Mouse (Mus musculus) hindbrain, postnatal 0 days (tissue): ENCODE results near the gene Shisal2a. TPM values are rescaled to one million over a fixed set of nuclear protein-coding genes. Genes with fewer than 3 reads are reported as not detected.

ENCODE experiments used
- ATAC-seq: fragments of 200-750 bp; cut with Nextera tagmentation; 2 replicates; pipeline ENCODE4 v1.8.0; 2017; ENCODE audit warnings: mild to moderate bottlenecking, moderate TSS enrichment, moderate library complexity
- DNase-seq: peaks from one replicate; pipeline ENCODE4 v3.0.0-alpha.2; 2015; ENCODE audit warnings: low spot score
- H3K27ac ChIP-seq: fragments of 300-500 bp; sonication (generic); 2 replicates; pipeline ENCODE4 v1.5.1; 2014; ENCODE audit warnings: mild to moderate bottlenecking
- H3K27me3 ChIP-seq: fragments of 300-500 bp; sonication (generic); 2 replicates; pipeline ENCODE4 v1.6.1; 2014; ENCODE audit warnings: low read length, mixed read lengths; ENCODE audit not compliant: insufficient read depth
- H3K36me3 ChIP-seq: fragments of 300-500 bp; sonication (generic); 2 replicates; pipeline ENCODE4 v1.6.1; 2014; ENCODE audit warnings: low read length, mixed read lengths; ENCODE audit not compliant: insufficient read depth
- H3K4me1 ChIP-seq: fragments of 300-500 bp; sonication (generic); 2 replicates; pipeline ENCODE4 v1.6.1; 2014; ENCODE audit warnings: antibody characterized with exemption, low read length, mixed read lengths; ENCODE audit not compliant: insufficient read depth
- H3K4me2 ChIP-seq: fragments of 300-500 bp; sonication (generic); 2 replicates; pipeline ENCODE4 v1.6.1; 2014; ENCODE audit warnings: low read depth, mild to moderate bottlenecking, low read length, moderate library complexity, mixed read lengths
- H3K4me3 ChIP-seq: fragments of 300-500 bp; sonication (generic); 2 replicates; pipeline ENCODE4 v1.5.1; 2014; ENCODE audit warnings: low read length
- H3K9ac ChIP-seq: fragments of 300-500 bp; sonication (generic); replicated peaks from 2 replicates; pipeline ENCODE4 v1.6.1; 2014; ENCODE audit warnings: mild to moderate bottlenecking, low read length, moderate library complexity, mixed read lengths
- H3K9me3 ChIP-seq: fragments of 300-500 bp; sonication (generic); 2 replicates; pipeline ENCODE4 v1.6.1; 2016; ENCODE audit warnings: low read length, mixed read lengths
- CTCF ChIP-seq: IDR thresholded peaks from 2 replicates; pipeline ENCODE4 v1.5.1; 2016; ENCODE audit warnings: antibody characterized with exemption, control low read depth, low read depth
- WGBS: fragments of 180-500 bp; shearing (Covaris S2); extraction: QIAGEN DNeasy Blood & Tissue Kit; methylation state at CpG from one replicate; pipeline ENCODE4 v1.1.7; 2014; 5-methylcytosine and 5-hydroxymethylcytosine counted together
- polyA plus RNA-seq: library from polyadenylated mRNA; unstranded; fragments of >200 nt; fragmentation: Nextera tagmentation; extraction: Ambion mirVana; gene quantifications from 2 replicates; pipeline ENCODE4 v1.2.1, GENCODE M21; 2015
- total RNA-seq: library from RNA; depleted of rRNA; stranded (reverse); fragments of >200 nt; gene quantifications from 2 replicates; pipeline ENCODE4 v1.2.3, GENCODE M21; 2014

Shisal2a gene
- total and polyA plus RNA-seq, 2 experiments from 2014 or later: 1.8 to 8.1 TPM

- DNase-seq (no peak), ATAC-seq (no peak)
- H3K9me3 ChIP-seq: no peaks in the 10 kb centered on the region
- no peak overlapping the region for H3K4me3 ChIP-seq
- no peak overlapping the region for H3K4me2 ChIP-seq
- no peaks in the 10 kb centered on the region for H3K4me1 ChIP-seq
- no peak for TF ChIP-seq CTCF
- no peak overlapping the region for H3K27ac ChIP-seq
- no peak overlapping the region for H3K9ac ChIP-seq
- H3K36me3 ChIP-seq: no peaks in the 10 kb centered on the region
- no peaks in the 10 kb centered on the region for H3K27me3 ChIP-seq
Observed at GRCm38 (mm10) chr4:108394236-108394635, 11.1 kb upstream of the Shisal2a start.

- no peaks in the 10 kb centered on the region for H3K36me3 ChIP-seq
- ATAC-seq (no peak), DNase-seq (no peak)
- no peak for TF ChIP-seq CTCF
- H3K9ac ChIP-seq: no peak overlapping the region
- no peaks in the 10 kb centered on the region for H3K4me1 ChIP-seq
- H3K27ac ChIP-seq: no peak overlapping the region
- no peaks in the 10 kb centered on the region for H3K27me3 ChIP-seq
- no peak overlapping the region for H3K4me2 ChIP-seq
- H3K9me3 ChIP-seq: no peaks in the 10 kb centered on the region
- WGBS: 85% methylated on average over 2 of the region's 2 CpGs
- H3K4me3 ChIP-seq: no peak overlapping the region
Observed at GRCm38 (mm10) chr4:108392558-108392957, 9.4 kb upstream of the Shisal2a start.

DNA sequence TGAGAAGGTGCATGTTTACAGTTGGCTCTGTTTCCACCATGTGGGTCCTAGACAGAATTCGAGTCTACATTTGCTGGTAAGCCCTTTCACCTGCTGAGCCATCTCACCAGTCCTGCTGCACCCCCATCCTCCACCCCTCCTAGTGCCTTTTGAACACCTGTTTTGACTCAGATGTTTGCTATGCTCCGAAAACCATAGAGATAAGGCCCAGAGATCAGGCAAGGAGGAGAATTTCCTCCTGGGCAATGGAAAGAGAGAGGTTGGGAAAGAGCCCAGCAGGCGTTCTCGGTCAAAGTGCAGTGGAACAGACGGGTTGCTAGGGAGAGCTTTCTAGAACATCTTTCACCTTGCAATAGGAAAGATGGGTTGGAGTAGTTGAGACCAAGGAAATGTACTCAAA, 8.0 kb upstream of the Shisal2a start:
- TF ChIP-seq CTCF: no peak
- H3K9me3 ChIP-seq: no peaks in the 10 kb centered on the region
- H3K4me3 ChIP-seq: no peak overlapping the region
- H3K36me3 ChIP-seq: no peaks in the 10 kb centered on the region
- H3K4me1 ChIP-seq: no peaks in the 10 kb centered on the region
- no peak overlapping the region for H3K4me2 ChIP-seq
- ATAC-seq (no peak), DNase-seq (no peak)
- WGBS: 75% methylated on average over 5 of the region's 5 CpGs
- H3K9ac ChIP-seq: no peak overlapping the region
- no peak overlapping the region for H3K27ac ChIP-seq
- no peaks in the 10 kb centered on the region for H3K27me3 ChIP-seq

DNA sequence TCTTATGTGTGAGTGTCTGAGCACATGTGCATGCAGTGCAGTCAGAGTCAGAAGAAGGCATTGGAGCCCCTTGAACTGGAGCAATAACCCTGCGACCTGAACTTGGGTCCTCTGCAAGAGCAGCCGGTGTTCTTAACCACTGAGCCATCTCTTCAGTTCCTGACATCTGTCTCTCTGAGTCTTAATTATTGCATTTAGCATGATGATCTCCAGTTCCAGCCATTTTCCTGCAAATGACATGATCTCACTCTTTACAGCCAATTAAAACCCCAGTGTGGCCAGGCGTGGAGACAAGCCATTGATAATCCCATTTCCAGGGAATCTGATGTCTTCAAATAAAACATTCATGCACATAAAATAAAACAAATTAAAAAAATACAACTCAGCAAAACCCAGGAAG, 5.6 kb upstream of the Shisal2a start:
- Histone ChIP-seq H3K4me3 (no peak overlapping the region), H3K36me3 (no peaks in the 10 kb centered on the region), H3K9me3 (no peaks in the 10 kb centered on the region), H3K4me2 (no peak overlapping the region), H3K27me3 (no peaks in the 10 kb centered on the region), H3K4me1 (no peaks in the 10 kb centered on the region), H3K27ac (no peak overlapping the region), H3K9ac (no peak overlapping the region)
- DNase-seq: no peak
- ATAC-seq: no peak
- 65% methylated on average over 3 of the region's 3 CpGs for WGBS
- no peak for TF ChIP-seq CTCF

DNA sequence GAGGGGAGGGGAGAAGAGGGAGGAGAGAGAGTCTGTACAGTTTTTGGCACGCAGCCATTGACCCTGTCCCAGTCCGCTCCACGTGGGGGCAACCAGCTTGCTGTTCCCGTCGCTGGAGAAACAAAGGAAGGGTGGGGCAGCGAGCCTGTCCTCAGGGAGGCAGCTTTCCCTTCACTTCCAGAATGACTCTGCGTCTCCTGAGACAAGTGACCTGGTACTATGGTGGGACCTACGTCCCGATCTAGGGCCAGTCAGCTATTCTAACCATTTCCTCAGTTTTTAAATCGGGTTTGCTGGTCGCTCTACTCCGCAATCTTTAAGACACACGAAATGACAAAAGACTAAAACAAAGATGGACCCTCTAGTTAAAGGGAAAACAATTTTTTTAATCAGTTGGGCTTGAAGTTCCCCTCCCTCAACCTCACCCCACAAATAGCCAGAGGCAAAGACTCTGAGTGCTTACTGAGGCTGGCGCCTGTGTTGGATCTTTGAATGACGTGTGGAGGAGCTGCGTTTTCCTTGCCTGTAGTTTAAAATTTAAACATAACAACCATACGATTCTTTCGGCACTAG, 4.6 kb upstream of the Shisal2a start:
- ATAC-seq: peak; percentile 62
- Histone ChIP-seq H3K4me1 (no peaks in the 10 kb centered on the region), H3K9ac (peak overlapping the region; percentile 56), H3K4me2 (peak overlapping the region; percentile 76), H3K36me3 (no peaks in the 10 kb centered on the region), H3K9me3 (no peaks in the 10 kb centered on the region), H3K27me3 (no peaks in the 10 kb centered on the region), H3K4me3 (peak overlapping the region; percentile 35), H3K27ac (peak overlapping the region; percentile 59; the same call in 1 of the 2 replicates)
- 2% methylated on average over 18 of the region's 18 CpGs for WGBS
- DNase-seq: peak; percentile 81
- TF ChIP-seq CTCF: peak; percentile 27

DNA sequence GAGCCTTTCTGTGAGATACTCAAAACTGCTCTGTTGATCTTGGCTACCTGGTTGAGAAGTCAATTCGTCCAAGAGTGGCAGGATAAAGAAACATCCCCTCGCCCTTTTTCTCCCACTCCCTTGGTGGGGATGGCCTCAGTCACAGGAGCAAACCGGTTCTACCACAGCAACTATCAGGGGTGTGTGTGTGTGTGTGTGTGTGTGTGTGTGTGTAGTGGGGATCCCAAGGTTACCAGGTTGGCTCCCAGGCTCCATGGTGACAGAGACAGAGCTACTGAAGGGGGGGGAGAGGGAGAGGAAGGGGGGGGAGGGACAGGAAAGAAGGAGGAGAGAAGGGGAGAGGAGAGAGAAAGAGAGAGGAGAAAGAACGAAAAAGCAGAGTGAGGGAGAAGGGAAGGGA, 4.0 kb upstream of the Shisal2a start:
- TF ChIP-seq CTCF: no peak
- Histone ChIP-seq H3K9me3 (no peaks in the 10 kb centered on the region), H3K27ac (peak overlapping the region; percentile 59; the same call in 1 of the 2 replicates), H3K27me3 (no peaks in the 10 kb centered on the region), H3K36me3 (no peaks in the 10 kb centered on the region), H3K4me3 (peak overlapping the region; percentile 35; the same call in 1 of the 2 replicates), H3K9ac (peak overlapping the region; percentile 56; the same call in 1 of the 2 replicates), H3K4me1 (no peaks in the 10 kb centered on the region), H3K4me2 (peak overlapping the region; percentile 76)
- ATAC-seq (peak; percentile 33; the same call in 1 of the 2 replicates), DNase-seq (peak; percentile 7)
- WGBS: 35% methylated on average over 4 of the region's 4 CpGs

GRCm38 (mm10) chr4:108386087-108386486, 2.9 kb upstream of the Shisal2a start:
- H3K4me3 ChIP-seq: no peak overlapping the region
- no peak overlapping the region for H3K9ac ChIP-seq
- H3K27ac ChIP-seq: no peak overlapping the region
- no peak for ATAC-seq
- no peaks in the 10 kb centered on the region for H3K36me3 ChIP-seq
- H3K4me2 ChIP-seq: no peak overlapping the region
- no peak for DNase-seq
- WGBS: 44% methylated on average over 1 of the region's 1 CpGs
- no peaks in the 10 kb centered on the region for H3K4me1 ChIP-seq
- H3K9me3 ChIP-seq: no peaks in the 10 kb centered on the region
- no peak for TF ChIP-seq CTCF
- H3K27me3 ChIP-seq: no peaks in the 10 kb centered on the region
